Mouse (Mus musculus) kidney, embryonic 16.5 days (tissue): ENCODE data around the gene Enho. TPM values are rescaled to one million over a fixed set of nuclear protein-coding genes. Genes with fewer than 3 reads are reported as not detected.

Experiments used
- ATAC-seq: fragments of 200-750 bp; cut with Nextera tagmentation; 2 replicates; pipeline ENCODE4 v1.8.0; 2017; ENCODE audit warnings: moderate TSS enrichment; ENCODE audit not compliant: low FRiP score, low TSS enrichment
- H3K27ac ChIP-seq: fragments of 300-500 bp; sonication (generic); 2 replicates; pipeline ENCODE4 v1.5.1; 2014; ENCODE audit warnings: low read length
- H3K27me3 ChIP-seq: fragments of 300-500 bp; sonication (generic); 2 replicates; pipeline ENCODE4 v1.6.1; 2014; ENCODE audit warnings: low read length, control low read depth, mixed read lengths; ENCODE audit not compliant: insufficient read depth
- H3K36me3 ChIP-seq: fragments of 300-500 bp; sonication (generic); 2 replicates; pipeline ENCODE4 v1.6.1; 2014; ENCODE audit warnings: low read length, control low read depth, mixed read lengths; ENCODE audit not compliant: insufficient read depth
- H3K4me1 ChIP-seq: fragments of 300-500 bp; sonication (generic); 2 replicates; pipeline ENCODE4 v1.6.1; 2014; ENCODE audit warnings: low read length, control low read depth, mixed read lengths; ENCODE audit not compliant: insufficient read depth
- H3K4me2 ChIP-seq: fragments of 300-500 bp; sonication (generic); replicated peaks from 2 replicates; pipeline ENCODE4 v1.6.1; 2014; ENCODE audit warnings: low read depth, low read length
- H3K4me3 ChIP-seq: fragments of 300-500 bp; sonication (generic); 2 replicates; pipeline ENCODE4 v1.5.1; 2014; ENCODE audit warnings: mild to moderate bottlenecking, low read length
- H3K9ac ChIP-seq: fragments of 300-500 bp; sonication (generic); replicated peaks from 2 replicates; pipeline ENCODE4 v1.6.1; 2014; ENCODE audit warnings: low read length
- H3K9me3 ChIP-seq: fragments of 300-500 bp; sonication (generic); 2 replicates; pipeline ENCODE4 v1.6.1; 2016; ENCODE audit warnings: low read length, control low read depth
- WGBS: fragments of 180-500 bp; shearing (Covaris S2); extraction: QIAGEN DNeasy Blood & Tissue Kit; methylation state at CpG from one replicate; pipeline ENCODE4 v1.1.7; 2014; 5-methylcytosine and 5-hydroxymethylcytosine counted together
- polyA plus RNA-seq: library from polyadenylated mRNA; unstranded; fragments of >200 nt; fragmentation: Nextera tagmentation; extraction: Ambion mirVana; gene quantifications from 2 replicates; pipeline ENCODE4 v1.2.1, GENCODE M21; 2015

Enho gene
- polyA plus RNA-seq, 1 experiment from 2014 or later, result 23.5 TPM

DNA sequence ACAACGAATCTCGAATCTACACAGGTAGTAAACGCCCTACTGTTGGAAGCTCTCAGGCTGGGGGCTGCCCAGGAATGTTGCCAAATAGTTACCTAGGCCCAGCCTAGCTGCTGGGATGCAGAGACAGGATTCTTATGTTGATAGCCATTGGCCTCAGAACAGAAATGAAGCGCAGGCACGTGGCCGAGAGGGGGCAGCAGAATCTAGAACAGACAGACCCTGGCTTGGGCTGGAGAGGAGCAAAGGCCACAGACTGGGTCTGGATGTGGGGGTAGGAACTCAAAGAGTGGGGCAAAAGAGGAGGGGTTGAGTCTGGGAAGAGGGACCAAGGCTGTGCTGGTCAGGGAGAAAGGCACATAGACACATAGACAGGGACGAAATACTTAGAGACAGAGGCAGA, 14.1 kb upstream of the Enho start:
- Histone ChIP-seq H3K9me3 (no peaks in the 10 kb centered on the region), H3K4me2 (no peak overlapping the region), H3K27me3 (no peaks in the 10 kb centered on the region), H3K27ac (no peak overlapping the region), H3K4me3 (no peak overlapping the region), H3K4me1 (peaks cover 17% of the 10 kb centered on the region), H3K9ac (no peak overlapping the region), H3K36me3 (no peaks in the 10 kb centered on the region)
- peak; percentile 42; the same call in 1 of the 2 replicates for ATAC-seq
- 13% methylated on average over 7 of the region's 7 CpGs for WGBS

DNA sequence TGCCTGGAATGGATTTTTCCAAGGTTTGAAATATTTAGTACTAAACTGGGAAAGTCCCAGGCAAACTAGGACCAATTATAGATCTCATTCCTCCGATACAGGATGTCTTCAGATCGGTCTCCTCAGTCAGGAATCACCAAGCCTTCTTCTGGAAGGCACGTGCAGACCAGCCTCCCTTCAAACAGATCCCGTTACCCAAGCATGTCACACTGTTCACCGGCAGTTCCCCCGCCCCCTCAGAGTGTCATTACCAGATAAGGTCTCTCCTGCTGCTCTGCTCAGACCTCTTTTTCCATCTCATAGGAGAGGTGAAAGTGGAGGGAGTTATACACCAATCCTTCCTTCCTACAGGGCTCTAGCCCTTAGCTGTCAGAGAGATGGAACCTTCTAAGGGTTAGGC, 13.6 kb upstream of the Enho start:
- no peak for ATAC-seq
- Histone ChIP-seq H3K27me3 (no peaks in the 10 kb centered on the region), H3K36me3 (no peaks in the 10 kb centered on the region), H3K9me3 (no peaks in the 10 kb centered on the region), H3K4me1 (peaks cover 13% of the 10 kb centered on the region; the same call in 1 of the 2 replicates), H3K27ac (no peak overlapping the region), H3K9ac (no peak overlapping the region), H3K4me2 (no peak overlapping the region), H3K4me3 (no peak overlapping the region)
- 49% methylated on average over 6 of the region's 6 CpGs for WGBS

DNA sequence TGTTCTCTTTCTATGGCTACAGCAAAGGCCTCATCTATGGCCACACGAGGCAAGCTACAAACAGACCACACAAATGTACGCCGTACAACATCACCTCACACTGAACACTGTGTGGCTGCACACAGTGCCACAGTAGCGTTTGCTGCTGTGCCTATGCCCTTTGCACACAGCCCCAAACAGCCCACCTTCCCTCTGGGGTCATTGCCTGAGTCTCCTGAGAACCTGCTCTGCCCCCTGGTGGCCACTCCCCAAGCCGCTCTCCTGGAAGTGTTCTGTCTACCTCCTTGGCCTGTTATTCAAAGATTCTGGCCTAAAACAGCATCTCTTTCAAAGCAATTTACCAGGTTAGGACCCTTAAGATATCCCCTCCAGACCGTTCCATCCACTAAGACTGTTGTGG, 13.2 kb upstream of the Enho start:
- Histone ChIP-seq H3K4me3 (no peak overlapping the region), H3K9me3 (no peaks in the 10 kb centered on the region), H3K27me3 (no peaks in the 10 kb centered on the region), H3K4me1 (peaks cover 9% of the 10 kb centered on the region; the same call in 1 of the 2 replicates), H3K4me2 (no peak overlapping the region), H3K9ac (no peak overlapping the region), H3K27ac (no peak overlapping the region), H3K36me3 (no peaks in the 10 kb centered on the region)
- 36% methylated on average over 6 of the region's 6 CpGs for WGBS
- peak; percentile 37; the same call in 1 of the 2 replicates for ATAC-seq

DNA sequence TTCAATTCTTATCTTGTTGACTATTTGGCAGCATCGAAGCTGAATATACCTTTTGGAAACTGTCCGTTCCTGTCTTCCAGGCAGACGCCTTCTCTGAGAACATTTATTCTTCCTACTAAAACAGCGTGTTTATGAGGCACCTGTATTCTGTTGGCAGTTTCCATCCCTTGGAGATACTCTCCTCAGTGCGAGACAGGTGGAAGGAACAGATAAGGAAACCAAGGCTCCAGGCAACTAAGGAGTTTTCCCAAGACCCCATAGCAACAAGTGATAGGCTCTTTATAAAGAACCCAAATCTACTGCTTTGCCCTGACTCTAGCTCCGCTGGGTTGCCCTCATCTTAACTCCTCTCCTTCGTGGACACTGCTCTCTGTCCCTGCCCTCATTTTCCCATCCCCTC, 8.5 kb upstream of the Enho start:
- no peaks in the 10 kb centered on the region for H3K36me3 ChIP-seq
- no peaks in the 10 kb centered on the region for H3K27me3 ChIP-seq
- no peak overlapping the region for H3K27ac ChIP-seq
- no peak overlapping the region for H3K9ac ChIP-seq
- no peaks in the 10 kb centered on the region for H3K9me3 ChIP-seq
- ATAC-seq, result no peak
- H3K4me3 ChIP-seq, result no peak overlapping the region
- no peaks in the 10 kb centered on the region for H3K4me1 ChIP-seq
- WGBS, result 69% methylated on average over 7 of the region's 7 CpGs
- no peak overlapping the region for H3K4me2 ChIP-seq

DNA sequence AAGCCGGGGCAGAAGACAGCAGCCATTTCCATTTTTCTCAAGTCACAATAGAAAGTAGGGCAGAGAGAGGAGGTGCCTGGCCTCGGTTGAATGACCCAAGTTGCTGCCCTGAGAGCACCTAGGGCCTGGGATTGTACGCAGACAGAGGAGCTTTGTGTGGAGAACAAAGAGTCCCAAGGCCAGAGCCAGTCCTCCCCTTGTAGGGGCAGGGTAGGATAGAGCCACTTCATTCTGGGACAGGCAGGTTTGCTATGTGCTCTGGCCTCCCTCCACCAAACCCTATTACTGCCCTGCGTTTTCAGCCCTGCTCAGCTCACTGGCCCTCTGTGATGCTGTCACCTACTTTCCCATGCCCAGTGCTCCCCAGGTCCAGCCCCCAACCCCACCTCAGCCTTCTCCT, 8.0 kb upstream of the Enho start:
- Histone ChIP-seq H3K4me1 (no peaks in the 10 kb centered on the region), H3K9me3 (no peaks in the 10 kb centered on the region), H3K36me3 (no peaks in the 10 kb centered on the region), H3K4me2 (no peak overlapping the region), H3K27me3 (no peaks in the 10 kb centered on the region), H3K9ac (no peak overlapping the region), H3K4me3 (no peak overlapping the region), H3K27ac (no peak overlapping the region)
- peak; percentile 50; the same call in 1 of the 2 replicates for ATAC-seq
- WGBS, result 54% methylated on average over 4 of the region's 4 CpGs

DNA sequence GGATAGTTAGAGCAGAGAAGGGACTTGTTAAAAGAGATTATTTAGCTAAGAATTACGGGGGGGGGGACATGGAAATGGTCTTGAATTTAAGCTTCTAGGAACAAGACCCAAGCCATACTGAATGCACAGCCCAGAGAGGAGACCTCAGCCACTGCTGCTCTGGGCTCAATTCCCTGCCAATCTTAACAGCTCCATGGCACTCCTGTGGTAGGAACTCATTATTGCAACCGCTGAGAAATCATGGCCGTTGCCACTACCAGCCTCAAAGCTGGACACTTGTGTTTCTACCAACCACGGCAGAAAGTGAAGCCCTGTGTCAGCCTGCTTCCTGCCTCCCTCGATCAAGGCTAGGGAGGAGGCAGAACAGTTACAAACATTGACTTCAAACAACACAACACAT, 5.4 kb upstream of the Enho start:
- Histone ChIP-seq H3K36me3 (no peaks in the 10 kb centered on the region), H3K27me3 (no peaks in the 10 kb centered on the region), H3K9me3 (no peaks in the 10 kb centered on the region), H3K4me1 (0 out of 2 replicates have a peak, but pooled peaks cover 3% of the 10 kb centered on the region), H3K27ac (no peak overlapping the region), H3K9ac (no peak overlapping the region), H3K4me3 (no peak overlapping the region), H3K4me2 (no peak overlapping the region)
- 0 out of 2 replicates have a peak, but pooled peaks have one; percentile 16 for ATAC-seq
- WGBS, result 21% methylated on average over 5 of the region's 5 CpGs

DNA sequence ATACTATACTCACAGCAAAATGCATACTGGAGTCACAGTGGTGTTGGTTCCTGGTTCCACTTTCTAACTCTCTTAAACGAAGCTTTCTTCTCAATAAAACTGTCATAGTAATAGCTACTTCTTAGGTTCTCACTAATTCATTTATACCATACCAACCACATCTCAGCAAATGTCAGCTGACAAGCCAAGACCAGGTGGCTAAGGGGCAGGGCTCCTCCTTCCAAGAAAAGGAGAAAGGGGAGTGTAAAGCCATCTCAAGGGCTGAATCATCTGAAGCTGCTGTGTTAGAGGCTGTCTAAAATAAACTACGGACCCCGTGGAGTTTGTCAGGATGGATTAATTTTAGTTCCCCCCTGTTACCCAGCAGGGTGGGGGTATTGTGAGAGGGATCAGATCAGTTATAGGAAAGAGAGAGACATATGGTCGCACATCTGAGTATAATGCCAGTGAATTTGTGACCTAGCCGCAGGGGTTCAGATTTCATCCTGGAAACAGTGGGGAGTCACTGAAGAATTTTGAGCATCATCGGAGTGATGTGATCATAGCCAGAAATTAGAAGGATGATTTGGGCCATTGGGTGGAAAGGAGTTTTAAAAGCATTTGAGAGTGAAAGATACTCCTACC, 1.2 kb upstream of the Enho start:
- H3K27ac ChIP-seq, result no peak overlapping the region
- no peak overlapping the region for H3K9ac ChIP-seq
- H3K4me3 ChIP-seq, result no peak overlapping the region
- H3K9me3 ChIP-seq, result no peaks in the 10 kb centered on the region
- peaks cover 21% of the 10 kb centered on the region for H3K4me1 ChIP-seq
- no peaks in the 10 kb centered on the region for H3K36me3 ChIP-seq
- no peak overlapping the region for H3K4me2 ChIP-seq
- no peaks in the 10 kb centered on the region; the same call in 1 of the 2 replicates for H3K27me3 ChIP-seq
- 86% methylated on average over 6 of the region's 6 CpGs for WGBS
- ATAC-seq, result no peak

DNA sequence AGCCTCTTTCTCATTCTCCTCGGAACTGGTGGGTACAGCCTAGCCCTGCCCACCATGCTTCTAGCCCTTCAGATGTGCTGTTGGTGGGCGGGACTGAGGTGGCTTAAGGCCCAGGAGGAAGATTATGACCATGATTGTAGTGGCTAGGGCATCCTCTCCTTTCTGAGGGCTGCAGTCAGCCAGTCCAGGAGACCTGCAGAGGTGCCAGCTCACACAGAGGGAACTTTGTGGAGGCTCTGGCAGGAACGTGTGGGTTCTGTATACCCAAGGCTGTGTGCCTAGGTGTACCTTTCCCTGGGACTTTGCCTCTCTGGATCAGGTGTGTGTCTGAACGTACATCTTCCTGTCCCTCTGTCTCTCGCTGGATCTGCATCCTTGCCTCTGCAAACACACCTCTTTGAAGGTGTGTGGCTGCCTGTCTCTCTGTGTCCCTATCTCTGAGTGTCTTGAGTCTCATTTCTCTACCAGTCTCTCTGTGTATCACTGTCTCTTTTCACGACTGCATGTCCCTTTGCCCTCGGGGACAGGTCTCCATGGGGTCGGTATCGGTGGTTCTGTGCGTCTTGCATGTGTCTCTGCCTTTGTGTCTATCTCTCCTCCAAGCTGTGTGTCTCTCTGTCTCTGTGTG, 796 bp downstream of the Enho start:
- 13% methylated on average over 10 of the region's 10 CpGs for WGBS
- peaks cover 32% of the 10 kb centered on the region for H3K4me1 ChIP-seq
- H3K4me2 ChIP-seq, result peak overlapping the region; percentile 75
- H3K9me3 ChIP-seq, result no peaks in the 10 kb centered on the region
- peak overlapping the region; percentile 42; the same call in 1 of the 2 replicates for H3K27ac ChIP-seq
- H3K27me3 ChIP-seq, result no peaks in the 10 kb centered on the region; the same call in 1 of the 2 replicates
- no peak for ATAC-seq
- H3K4me3 ChIP-seq, result peak overlapping the region; percentile 57
- peak overlapping the region; percentile 77 for H3K9ac ChIP-seq
- no peaks in the 10 kb centered on the region for H3K36me3 ChIP-seq

DNA sequence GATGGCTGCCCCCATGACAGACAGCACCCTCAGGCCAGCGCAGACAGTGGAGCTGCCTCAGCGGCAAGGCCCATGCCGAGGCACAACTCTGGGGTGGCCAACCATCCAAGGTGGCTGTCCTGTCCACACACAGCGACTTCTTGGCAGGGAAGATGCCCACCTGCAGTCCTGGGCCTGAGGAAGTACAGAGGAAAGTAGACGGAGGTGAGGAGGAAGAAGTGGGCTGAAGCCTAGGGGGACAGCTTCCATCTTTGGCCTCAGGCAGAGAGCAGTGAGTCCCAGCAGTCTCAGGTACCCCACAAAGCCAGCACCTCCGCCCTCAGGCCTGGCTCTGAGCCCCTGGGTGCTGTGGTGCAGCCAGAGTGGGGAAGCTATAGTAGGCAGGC, 1.3 kb downstream of the Enho start:
- no peak for ATAC-seq
- peak overlapping the region; percentile 77; the same call in 1 of the 2 replicates for H3K9ac ChIP-seq
- H3K27me3 ChIP-seq, result no peaks in the 10 kb centered on the region; the same call in 1 of the 2 replicates
- 83% methylated on average over 6 of the region's 6 CpGs for WGBS
- H3K4me2 ChIP-seq, result peak overlapping the region; percentile 75
- no peaks in the 10 kb centered on the region for H3K9me3 ChIP-seq
- H3K36me3 ChIP-seq, result no peaks in the 10 kb centered on the region
- H3K27ac ChIP-seq, result no peak overlapping the region
- 0 out of 2 replicates have a peak overlapping the region, but pooled peaks have one; percentile 57 for H3K4me3 ChIP-seq
- H3K4me1 ChIP-seq, result peaks cover 32% of the 10 kb centered on the region

DNA sequence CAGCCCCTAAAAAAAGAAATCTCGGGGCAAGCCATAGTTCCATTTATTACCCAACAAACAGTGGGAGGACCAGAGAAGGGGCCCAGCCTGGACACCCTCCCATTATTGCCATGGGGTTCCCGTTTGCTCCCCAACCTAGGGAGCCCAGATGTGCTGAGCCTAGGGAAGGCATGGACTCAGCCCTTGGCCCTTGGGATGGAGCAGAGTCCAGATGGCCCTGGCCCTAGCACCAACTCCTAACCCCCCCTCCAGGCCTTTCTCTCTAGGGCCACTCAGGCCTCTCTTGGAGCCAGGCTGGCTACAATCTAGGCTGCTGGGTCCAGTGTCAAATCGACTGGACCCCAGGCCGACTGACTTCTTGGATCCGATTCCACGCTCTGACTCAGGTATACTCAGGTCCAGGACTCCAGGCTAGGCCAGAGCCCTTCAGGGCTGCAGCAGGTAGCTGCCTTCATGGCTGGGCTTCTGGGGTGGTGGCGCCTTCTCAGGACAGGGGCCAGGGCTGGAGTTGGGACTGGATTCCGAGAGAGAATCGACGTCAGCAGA, 1.9 kb downstream of the Enho start:
- H3K4me3 ChIP-seq, result no peak overlapping the region
- H3K27me3 ChIP-seq, result no peaks in the 10 kb centered on the region; the same call in 1 of the 2 replicates
- H3K27ac ChIP-seq, result no peak overlapping the region
- H3K4me2 ChIP-seq, result no peak overlapping the region
- peaks cover 32% of the 10 kb centered on the region for H3K4me1 ChIP-seq
- no peak overlapping the region for H3K9ac ChIP-seq
- H3K9me3 ChIP-seq, result no peaks in the 10 kb centered on the region
- no peaks in the 10 kb centered on the region for H3K36me3 ChIP-seq
- ATAC-seq, result no peak
- 89% methylated on average over 10 of the region's 10 CpGs for WGBS
